Mouse (Mus musculus): ENCODE data around the gene Xpot. TPM values are rescaled to one million over a fixed set of nuclear protein-coding genes. Genes with fewer than 3 reads are reported as not detected.

Xpot gene
- polyA plus RNA-seq, 1 experiment from 2014 or later, result 30.7 TPM

DNA sequence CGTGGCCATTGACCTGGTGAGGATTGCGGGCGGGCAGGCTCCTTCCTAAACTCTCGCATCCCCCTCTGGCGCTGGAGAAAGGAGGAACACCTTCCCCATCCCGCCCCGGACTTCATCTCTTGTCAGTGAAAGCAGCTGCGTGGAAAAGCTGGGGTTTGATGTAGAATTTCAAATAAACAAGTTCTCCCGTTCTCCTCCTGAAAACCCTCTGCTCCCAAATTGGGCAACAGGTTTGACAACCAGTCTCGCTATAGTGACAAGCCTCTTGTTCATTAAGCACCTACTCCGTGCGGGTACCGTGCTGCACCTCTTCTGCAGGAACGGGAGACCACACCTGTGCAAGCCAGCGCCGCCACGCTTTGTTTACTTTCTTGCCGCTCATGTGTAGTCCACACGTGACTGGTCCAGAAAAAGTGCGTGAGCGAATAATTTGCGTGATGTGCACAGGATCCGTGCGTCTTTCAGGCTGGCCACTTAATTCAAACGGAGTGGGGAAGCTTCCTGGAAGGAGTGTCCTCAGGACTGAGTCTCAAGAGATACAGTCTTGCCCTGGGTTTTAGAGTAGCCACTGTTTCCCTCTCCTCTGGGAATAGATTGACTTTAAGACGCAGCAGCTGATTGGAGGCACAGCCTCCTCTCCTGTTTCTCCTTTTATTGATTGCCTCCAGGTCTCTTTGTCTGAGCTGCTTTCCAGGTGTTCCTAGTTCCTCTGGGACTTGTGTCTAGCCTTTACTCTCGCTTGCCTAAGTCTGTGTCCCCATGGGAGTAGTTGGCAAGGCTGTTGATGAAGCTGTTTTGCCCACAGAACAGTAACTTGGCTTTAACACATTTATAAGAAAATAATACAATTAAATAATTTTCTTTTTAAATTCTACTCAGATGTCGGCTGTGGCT is 16.2 kb upstream of the Xpot start:
- Histone ChIP-seq H3K27me3 (ENCODE audit: control insufficient read depth, insufficient read depth, low read depth, low read length) (peaks cover 22% of the 10 kb centered on the region), H3K9ac (ENCODE audit: low read depth, low read length) (peak overlapping the region; percentile 61), H3K4me2 (ENCODE audit: low read length) (peak overlapping the region; percentile 97), H3K27ac (ENCODE audit: low read length) (no peak overlapping the region), H3K36me3 (ENCODE audit: control insufficient read depth, insufficient read depth, low read length) (no peaks in the 10 kb centered on the region), H3K4me1 (ENCODE audit: control insufficient read depth, insufficient read depth, low read length) (peaks cover 20% of the 10 kb centered on the region), H3K9me3 (replicated peaks; ENCODE audit: control insufficient read depth, low read length, poor library complexity, severe bottlenecking) (no peaks in the 10 kb centered on the region), H3K4me3 (ENCODE audit: low read depth, low read length) (peak overlapping the region; percentile 53)
- no peak for ATAC-seq
- 4% methylated on average over 28 of the region's 28 CpGs for WGBS

DNA sequence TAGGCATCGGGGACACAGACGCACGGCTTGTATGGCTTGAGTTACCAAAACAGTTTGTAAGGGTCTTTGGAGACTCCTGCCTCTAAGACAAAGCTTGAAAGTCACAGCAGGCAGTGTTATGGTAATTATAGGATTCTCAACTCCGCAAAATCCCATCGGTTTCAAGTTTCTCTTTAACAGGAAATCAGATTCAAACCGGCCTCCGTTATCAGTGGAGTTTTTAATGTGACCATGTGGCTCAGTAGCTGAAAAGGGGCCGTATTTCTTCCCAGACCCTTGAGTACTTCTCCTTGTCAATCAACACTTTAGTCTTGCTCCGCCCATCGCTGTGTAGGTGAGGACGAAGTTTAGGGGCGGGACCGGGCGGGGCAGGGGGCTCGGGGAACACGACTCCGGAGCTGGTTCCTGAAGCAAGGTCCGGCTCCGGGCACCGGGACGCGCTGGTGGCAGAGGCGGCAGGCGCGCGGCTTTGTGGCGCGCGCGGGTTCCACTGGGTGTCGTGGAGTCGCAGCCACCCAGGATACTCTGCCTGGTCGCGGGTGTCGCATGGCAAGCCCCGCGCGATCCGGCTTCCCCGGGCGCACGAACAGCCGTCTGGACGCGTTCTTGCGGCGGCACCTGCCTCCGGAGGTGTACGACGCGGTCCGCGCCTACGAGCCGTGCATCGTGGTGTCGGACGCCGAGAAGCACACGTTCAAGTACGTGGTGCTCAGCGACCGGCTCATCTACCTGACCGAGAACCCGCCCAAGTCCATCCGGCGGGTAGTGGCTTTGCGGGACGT is 15.3 kb upstream of the Xpot start, which contains the start of gene D930020B18Rik:
Gene D930020B18Rik, plus strand, starts transcription at position 317 of the 782 bp plus-strand sequence.
- H3K4me1 ChIP-seq (ENCODE audit: control insufficient read depth, insufficient read depth, low read length), result peaks cover 20% of the 10 kb centered on the region
- H3K9ac ChIP-seq (ENCODE audit: low read depth, low read length), result peak within 1 kb of the TSS; percentile 61
- H3K36me3 ChIP-seq (ENCODE audit: control insufficient read depth, insufficient read depth, low read length), result no peaks in the 10 kb centered on the region
- no peak within 1 kb of the TSS for H3K27ac ChIP-seq (ENCODE audit: low read length)
- peak within 1 kb of the TSS; percentile 97 for H3K4me2 ChIP-seq (ENCODE audit: low read length)
- peak; percentile 48; the same call in 1 of the 2 replicates for ATAC-seq
- H3K4me3 ChIP-seq (ENCODE audit: low read depth, low read length), result peak within 1 kb of the TSS; percentile 53
- H3K27me3 ChIP-seq (ENCODE audit: control insufficient read depth, insufficient read depth, low read depth, low read length), result peaks cover 22% of the 10 kb centered on the region
- no peaks in the 10 kb centered on the region for H3K9me3 ChIP-seq (replicated peaks; ENCODE audit: control insufficient read depth, low read length, poor library complexity, severe bottlenecking)
- under 1% methylated on average over 69 of the region's 69 CpGs for WGBS

DNA sequence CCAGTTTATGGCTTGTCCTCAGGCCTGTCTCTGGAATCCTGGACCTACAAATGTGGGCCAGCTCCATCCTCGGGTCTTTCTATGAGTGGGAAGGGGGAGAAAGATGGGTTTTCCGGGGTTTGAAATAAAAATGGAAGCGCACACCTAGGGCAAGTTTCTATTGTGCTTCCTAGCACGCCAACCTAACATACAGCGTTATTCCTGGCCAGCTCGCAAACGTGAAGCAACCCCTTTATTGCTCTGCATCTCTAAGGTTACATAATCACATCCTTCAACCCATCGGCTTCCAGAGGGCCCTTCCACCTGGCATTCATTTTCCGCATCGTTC is 14.8 kb upstream of the Xpot start:
- H3K4me1 ChIP-seq (ENCODE audit: control insufficient read depth, insufficient read depth, low read length), result peaks cover 20% of the 10 kb centered on the region
- 15% methylated on average over 10 of the region's 10 CpGs for WGBS
- peak overlapping the region; percentile 97 for H3K4me2 ChIP-seq (ENCODE audit: low read length)
- no peak overlapping the region for H3K27ac ChIP-seq (ENCODE audit: low read length)
- peak overlapping the region; percentile 53 for H3K4me3 ChIP-seq (ENCODE audit: low read depth, low read length)
- peaks cover 22% of the 10 kb centered on the region for H3K27me3 ChIP-seq (ENCODE audit: control insufficient read depth, insufficient read depth, low read depth, low read length)
- no peak for ATAC-seq
- no peaks in the 10 kb centered on the region for H3K9me3 ChIP-seq (replicated peaks; ENCODE audit: control insufficient read depth, low read length, poor library complexity, severe bottlenecking)
- H3K9ac ChIP-seq (ENCODE audit: low read depth, low read length), result no peak overlapping the region
- H3K36me3 ChIP-seq (ENCODE audit: control insufficient read depth, insufficient read depth, low read length), result no peaks in the 10 kb centered on the region

DNA sequence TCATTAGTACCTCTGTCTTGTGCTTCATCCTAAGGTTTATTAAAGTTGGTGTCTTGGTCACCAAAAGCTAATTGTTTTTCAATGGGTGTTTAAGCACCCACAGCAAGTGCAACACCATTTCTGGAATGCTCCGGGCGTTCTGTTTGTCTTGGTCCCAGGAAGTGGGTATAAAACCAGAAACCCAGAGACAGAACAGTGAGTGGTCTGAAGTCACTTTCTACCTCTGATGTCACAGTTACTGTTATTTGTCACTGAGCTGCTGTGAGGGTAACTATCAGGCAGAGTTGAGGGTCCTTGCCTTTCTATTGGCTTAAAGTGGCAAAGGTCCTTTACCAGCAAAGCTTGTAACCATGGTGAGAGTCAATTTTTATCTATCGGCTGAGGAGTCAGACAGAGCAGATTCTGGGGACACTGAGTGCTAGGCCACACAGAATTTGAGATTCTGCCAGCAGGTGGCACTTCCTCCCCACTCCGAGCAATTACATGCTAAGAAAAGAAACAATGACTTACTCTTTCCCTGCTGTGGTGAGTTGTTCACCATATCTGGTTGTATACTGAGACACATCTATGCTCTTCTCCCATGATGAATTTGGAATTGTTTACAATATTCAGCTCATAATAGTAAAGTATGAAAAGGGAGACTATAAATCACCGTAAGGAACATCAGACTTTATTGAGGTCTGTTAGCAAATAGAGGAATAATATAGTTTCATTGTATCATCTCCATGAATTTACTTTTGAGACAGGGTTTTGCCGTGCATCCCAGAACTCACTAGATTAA is 14.2 kb upstream of the Xpot start:
- peak overlapping the region; percentile 97 for H3K4me2 ChIP-seq (ENCODE audit: low read length)
- no peak overlapping the region for H3K4me3 ChIP-seq (ENCODE audit: low read depth, low read length)
- H3K27ac ChIP-seq (ENCODE audit: low read length), result no peak overlapping the region
- H3K27me3 ChIP-seq (ENCODE audit: control insufficient read depth, insufficient read depth, low read depth, low read length), result peaks cover 22% of the 10 kb centered on the region
- H3K9ac ChIP-seq (ENCODE audit: low read depth, low read length), result no peak overlapping the region
- ATAC-seq, result peak; percentile 76
- H3K4me1 ChIP-seq (ENCODE audit: control insufficient read depth, insufficient read depth, low read length), result peaks cover 20% of the 10 kb centered on the region
- WGBS, result 42% methylated on average over 6 of the region's 6 CpGs
- no peaks in the 10 kb centered on the region for H3K36me3 ChIP-seq (ENCODE audit: control insufficient read depth, insufficient read depth, low read length)
- H3K9me3 ChIP-seq (replicated peaks; ENCODE audit: control insufficient read depth, low read length, poor library complexity, severe bottlenecking), result no peaks in the 10 kb centered on the region

DNA sequence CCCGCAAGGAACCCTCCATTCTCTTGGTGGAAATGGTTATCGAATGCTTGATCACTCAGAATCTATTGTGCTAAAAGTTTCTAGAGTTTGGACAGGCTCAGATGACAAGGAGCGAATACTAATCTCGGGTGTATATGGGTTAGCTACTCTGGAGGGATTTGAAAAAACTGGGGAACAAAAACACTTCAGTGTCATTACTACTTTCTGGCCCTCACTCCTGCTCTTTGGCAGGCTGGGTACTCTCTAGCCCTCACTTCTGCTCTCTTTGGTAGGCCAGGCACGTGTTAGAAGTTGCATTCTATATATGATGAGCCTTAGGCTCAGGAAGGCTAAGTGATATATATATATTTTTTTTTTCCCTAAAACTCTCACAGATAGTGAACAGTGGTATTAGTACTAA is 13.4 kb upstream of the Xpot start:
- Histone ChIP-seq H3K36me3 (ENCODE audit: control insufficient read depth, insufficient read depth, low read length) (no peaks in the 10 kb centered on the region), H3K27ac (ENCODE audit: low read length) (no peak overlapping the region), H3K9me3 (replicated peaks; ENCODE audit: control insufficient read depth, low read length, poor library complexity, severe bottlenecking) (no peaks in the 10 kb centered on the region), H3K9ac (ENCODE audit: low read depth, low read length) (no peak overlapping the region), H3K4me3 (ENCODE audit: low read depth, low read length) (no peak overlapping the region), H3K4me1 (ENCODE audit: control insufficient read depth, insufficient read depth, low read length) (peaks cover 20% of the 10 kb centered on the region), H3K4me2 (ENCODE audit: low read length) (no peak overlapping the region), H3K27me3 (ENCODE audit: control insufficient read depth, insufficient read depth, low read depth, low read length) (peaks cover 22% of the 10 kb centered on the region)
- ATAC-seq, result no peak; the same call in 1 of the 2 replicates
- 71% methylated on average over 5 of the region's 5 CpGs for WGBS

DNA sequence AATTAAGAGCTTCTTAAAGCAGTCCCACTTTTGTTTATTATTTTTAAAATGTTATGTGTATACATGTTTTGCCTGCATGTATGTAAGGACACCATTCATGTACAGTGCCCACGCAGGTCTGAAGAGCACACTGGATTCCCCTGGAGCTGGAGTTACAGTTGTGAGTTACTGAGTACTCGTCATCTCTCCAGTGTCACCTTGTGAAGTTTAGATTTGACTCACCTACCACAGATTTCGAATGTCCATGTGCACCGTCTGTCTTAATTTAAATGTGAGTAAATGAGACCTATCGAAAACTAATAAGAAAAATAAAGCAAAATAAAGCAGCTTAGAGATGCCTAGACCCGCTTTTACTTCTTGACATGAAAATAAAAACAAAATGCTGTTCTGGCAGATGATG is 10.1 kb upstream of the Xpot start:
- Histone ChIP-seq H3K27ac (ENCODE audit: low read length) (no peak overlapping the region), H3K36me3 (ENCODE audit: control insufficient read depth, insufficient read depth, low read length) (no peaks in the 10 kb centered on the region), H3K4me1 (ENCODE audit: control insufficient read depth, insufficient read depth, low read length) (peaks cover 8% of the 10 kb centered on the region), H3K9me3 (replicated peaks; ENCODE audit: control insufficient read depth, low read length, poor library complexity, severe bottlenecking) (no peaks in the 10 kb centered on the region), H3K27me3 (ENCODE audit: control insufficient read depth, insufficient read depth, low read depth, low read length) (no peaks in the 10 kb centered on the region), H3K9ac (ENCODE audit: low read depth, low read length) (no peak overlapping the region), H3K4me3 (ENCODE audit: low read depth, low read length) (no peak overlapping the region), H3K4me2 (ENCODE audit: low read length) (no peak overlapping the region)
- ATAC-seq, result no peak
- 89% methylated on average over 6 of the region's 6 CpGs for WGBS

DNA sequence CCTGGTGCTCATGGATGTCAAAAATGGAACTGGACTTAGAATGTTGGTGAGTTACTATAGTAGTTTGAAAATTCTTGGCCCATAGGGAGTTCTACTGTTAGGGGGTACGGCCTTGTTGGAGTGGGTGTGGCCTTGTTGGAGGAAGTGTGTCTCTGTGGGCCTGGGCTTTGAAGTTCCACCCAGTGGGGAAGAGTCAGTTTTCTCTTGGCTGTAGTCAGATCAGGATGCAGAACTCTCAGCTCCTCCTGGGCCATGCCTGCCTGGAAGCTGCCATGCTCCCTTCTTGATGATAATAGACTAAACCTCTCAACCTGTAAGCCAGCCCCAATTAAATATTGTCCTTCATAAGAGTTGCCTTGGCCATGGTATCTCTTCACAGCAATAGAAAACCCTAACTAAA is 8.0 kb upstream of the Xpot start:
- Histone ChIP-seq H3K4me1 (ENCODE audit: control insufficient read depth, insufficient read depth, low read length) (no peaks in the 10 kb centered on the region), H3K27me3 (ENCODE audit: control insufficient read depth, insufficient read depth, low read depth, low read length) (no peaks in the 10 kb centered on the region), H3K9me3 (replicated peaks; ENCODE audit: control insufficient read depth, low read length, poor library complexity, severe bottlenecking) (no peaks in the 10 kb centered on the region), H3K9ac (ENCODE audit: low read depth, low read length) (no peak overlapping the region), H3K36me3 (ENCODE audit: control insufficient read depth, insufficient read depth, low read length) (no peaks in the 10 kb centered on the region), H3K4me2 (ENCODE audit: low read length) (no peak overlapping the region), H3K4me3 (ENCODE audit: low read depth, low read length) (no peak overlapping the region), H3K27ac (ENCODE audit: low read length) (no peak overlapping the region)
- no peak for ATAC-seq
- 66% methylated on average over 1 of the region's 1 CpGs for whole genome bisulfite sequencing

DNA sequence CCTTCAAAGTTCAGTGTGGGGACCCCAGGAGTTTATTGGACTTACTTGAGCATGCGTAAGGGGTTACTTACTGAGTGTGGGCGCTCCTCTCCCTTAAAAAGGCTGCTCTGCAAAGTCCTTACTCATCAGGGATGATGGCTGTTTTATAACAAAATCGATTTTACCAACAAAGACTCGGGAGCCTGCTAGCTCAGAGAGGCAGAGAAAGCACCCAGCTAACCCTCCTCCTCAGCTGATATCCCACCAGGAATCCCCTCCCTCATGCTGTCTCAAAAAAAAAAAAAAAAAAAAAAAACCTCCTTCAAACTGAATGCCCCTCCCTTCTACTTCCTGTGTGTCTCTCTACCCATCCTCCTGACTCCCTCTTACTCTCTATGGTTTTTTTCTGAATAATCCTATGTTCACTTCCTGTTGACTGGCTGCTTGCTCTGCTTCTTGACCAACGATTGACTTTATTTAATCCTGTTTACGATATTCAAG is 2.5 kb upstream of the Xpot start:
- 86% methylated on average over 6 of the region's 6 CpGs for WGBS
- H3K4me2 ChIP-seq (ENCODE audit: low read length), result no peak overlapping the region
- H3K27me3 ChIP-seq (ENCODE audit: control insufficient read depth, insufficient read depth, low read depth, low read length), result no peaks in the 10 kb centered on the region
- H3K4me1 ChIP-seq (ENCODE audit: control insufficient read depth, insufficient read depth, low read length), result peaks cover 11% of the 10 kb centered on the region
- no peak overlapping the region for H3K9ac ChIP-seq (ENCODE audit: low read depth, low read length)
- H3K27ac ChIP-seq (ENCODE audit: low read length), result no peak overlapping the region
- no peaks in the 10 kb centered on the region for H3K36me3 ChIP-seq (ENCODE audit: control insufficient read depth, insufficient read depth, low read length)
- ATAC-seq, result no peak
- no peak overlapping the region for H3K4me3 ChIP-seq (ENCODE audit: low read depth, low read length)
- H3K9me3 ChIP-seq (replicated peaks; ENCODE audit: control insufficient read depth, low read length, poor library complexity, severe bottlenecking), result no peaks in the 10 kb centered on the region
